9 mouse cellular contexts compared by ENCODE assay signal in genomic region chr3:60498646-60499045, GRCm38 (mm10). TPM values are rescaled to one million over a fixed set of nuclear protein-coding genes. Genes with fewer than 3 reads are reported as not detected.
DNase-seq lines count a peak whose midpoint lies in the region; ATAC-seq and TF ChIP-seq lines count a peak whose summit lies in the region.
"Had no signal": no experiment of that assay in that cellular context is flagged by ENCODE, and none has a peak within 500 bp of the region (broad histone marks: within the 10 kb centered on the region; RNA-seq: fewer than 3 reads in every experiment).

No protein-coding gene starts in this region.

- H3K4me1 ChIP-seq in heart, postnatal 0 days (ENCODE audit: control insufficient read depth, insufficient read depth) = peaks cover 22% of the 10 kb centered on the region
- H3K4me1 ChIP-seq in thymus, adult 2 months (replicated peaks; ENCODE audit: control insufficient read depth, insufficient read depth, low read length) = peaks cover 12% of the 10 kb centered on the region
- H3K4me1 ChIP-seq in liver, embryonic 12.5 days = peaks cover 58% of the 10 kb centered on the region

- no peaks in the 10 kb centered on the region for H3K9me3 ChIP-seq in heart, postnatal 0 days (replicated peaks; ENCODE audit: control insufficient read depth, low read length)
- H3K9me3 ChIP-seq in liver, embryonic 12.5 days (replicated peaks) = no peaks in the 10 kb centered on the region
- H3K9me3 ChIP-seq: hindbrain, embryonic 10.5 days had no signal

- peak overlapping the region; percentile 69; the same call in 1 of the 2 replicates for H3K4me2 ChIP-seq in heart, postnatal 0 days (ENCODE audit: low read depth, low read length)
- peak overlapping the region; percentile 89 for H3K4me2 ChIP-seq in liver, embryonic 12.5 days

- ATAC-seq in heart, postnatal 0 days (ENCODE audit: insufficient read depth, low read depth) = no peak
- ATAC-seq in liver, embryonic 12.5 days = no peak

- peak overlapping the region; percentile 100 for H3K27ac ChIP-seq in heart, postnatal 0 days (ENCODE audit: low read depth)
- peak overlapping the region; percentile 96; the same call in 1 of the 2 replicates for H3K27ac ChIP-seq in thymus, adult 2 months (ENCODE audit: control insufficient read depth, insufficient read depth, low read length)
- H3K27ac ChIP-seq in liver, embryonic 12.5 days = peak overlapping the region; percentile 95
- H3K27ac ChIP-seq: hindbrain, embryonic 10.5 days had no signal

- H3K9ac ChIP-seq in heart, postnatal 0 days (replicated peaks; ENCODE audit: low read depth, low read length) = no peak overlapping the region
- peak overlapping the region; percentile 99 for H3K9ac ChIP-seq in liver, embryonic 12.5 days

- no peaks in the 10 kb centered on the region for H3K27me3 ChIP-seq in heart, postnatal 0 days (ENCODE audit: control insufficient read depth, insufficient read depth, low read length)
- H3K27me3 ChIP-seq in thymus, adult 2 months (ENCODE audit: control insufficient read depth, insufficient read depth, low read length) = no peaks in the 10 kb centered on the region
- H3K27me3 ChIP-seq in liver, embryonic 12.5 days (replicated peaks) = no peaks in the 10 kb centered on the region

- TF ChIP-seq CTCF in heart, postnatal 0 days (IDR thresholded peaks at IDR 0.05; ENCODE audit: low read depth) = no peak
- no peak for TF ChIP-seq CTCF in thymus, adult 2 months (IDR thresholded peaks at IDR 0.05; ENCODE audit: borderline replicate concordance, control insufficient read depth, extremely low read depth, insufficient read depth, low read length, poor library complexity)

- no peak for TF ChIP-seq POLR2A in thymus, adult 2 months (IDR thresholded peaks at IDR 0.05; ENCODE audit: control insufficient read depth, extremely low read depth, insufficient read depth, low read length, poor library complexity)

- H3K4me3 ChIP-seq in heart, postnatal 0 days (ENCODE audit: low read depth, low read length) = no peak overlapping the region
- H3K4me3 ChIP-seq in thymus, adult 2 months (ENCODE audit: control insufficient read depth, insufficient read depth, low read length) = no peak overlapping the region
- H3K4me3 ChIP-seq in liver, embryonic 12.5 days = peak overlapping the region; percentile 85; the same call in 1 of the 2 replicates
- H3K4me3 ChIP-seq: hindbrain, embryonic 10.5 days had no signal

- WGBS in heart, postnatal 0 days = 74% methylated on average over 3 of the region's 3 CpGs
- WGBS in thymus, adult 2 months = 11% methylated on average over 3 of the region's 3 CpGs
- WGBS in liver, embryonic 12.5 days (ENCODE audit: insufficient replicate concordance) = 47% methylated on average over 3 of the region's 3 CpGs

- intact Hi-C loops in left cerebral cortex, postnatal 10 days (cut with DNase I) = no loop called here

- TF ChIP-seq EP300 in heart, postnatal 0 days (IDR thresholded peaks at IDR 0.05; ENCODE audit: low read depth) = no peak

- H3K36me3 ChIP-seq in heart, postnatal 0 days (replicated peaks; ENCODE audit: control insufficient read depth, insufficient read depth, low read length) = no peaks in the 10 kb centered on the region
- no peaks in the 10 kb centered on the region for H3K36me3 ChIP-seq in thymus, adult 2 months (ENCODE audit: control insufficient read depth, insufficient read depth, low read length)
- H3K36me3 ChIP-seq in liver, embryonic 12.5 days = no peaks in the 10 kb centered on the region
- H3K36me3 ChIP-seq: hindbrain, embryonic 10.5 days had no signal

- no peak for DNase-seq in heart, postnatal 0 days (ENCODE audit: low spot score)
- no peak for DNase-seq in heart, postnatal 4 days
- DNase-seq in thymus, adult 2 months = no peak
- DNase-seq in thymus, adult 18-20 months = no peak
- DNase-seq in left cerebral cortex, postnatal 10 days (ENCODE audit: extremely low spot score in 1 of 2, low spot score in 2 of 2) = no peak
- DNase-seq in gastrocnemius, postnatal 4 days (ENCODE audit: low spot score in 2 of 2) = no peak
- DNase-seq: cerebellum, postnatal 14 days had no signal

RNA-seq across cellular contexts. Expression of gene Mbnl1, which starts 26.0 kb away (rescaled TPM):
- total RNA-seq in heart, postnatal 0 days (2014; rRNA removed; ENCODE audit: low replicate concordance) = 94.9 and 140 TPM in 2 replicates
- polyA plus RNA-seq in heart, postnatal 0 days (2015; fragmentation: Nextera tagmentation; extraction: Ambion mirVana) = 70.7 and 70.8 TPM in 2 replicates
- total RNA-seq in heart, postnatal 4 days (2021) = 100 to 1,000 TPM; 155 to 163 TPM
- polyA plus RNA-seq in thymus, adult 2 months (2012; rRNA removed) = 291 and 334 TPM in 2 replicates
- 169 and 171 TPM in 2 replicates for polyA plus RNA-seq in liver, embryonic 12.5 days (2016; fragmentation: Nextera tagmentation; extraction: Ambion mirVana)
- 10 to 100 TPM; 86.1 to 96.2 TPM for total RNA-seq in left cerebral cortex, postnatal 10 days (2021)
- total RNA-seq in gastrocnemius, postnatal 4 days (2021) = 100 to 1,000 TPM; 185 to 190 TPM
